In genomic region chr17:25472044-25472443, GRCm38 (mm10) we compare ENCODE assay signal across 11 mouse cellular contexts. TPM values are rescaled to one million over a fixed set of nuclear protein-coding genes. Genes with fewer than 3 reads are reported as not detected.
DNase-seq lines count a peak whose midpoint lies in the region; ATAC-seq lines count a peak whose summit lies in the region.
"Had no signal": no experiment of that assay in that cellular context is flagged by ENCODE, and none has a peak within 500 bp of the region (broad histone marks: within the 10 kb centered on the region; RNA-seq: fewer than 3 reads in every experiment).

No protein-coding gene starts in this region.

- H3K9me3 ChIP-seq in heart, embryonic 12.5 days (replicated peaks): no peaks in the 10 kb centered on the region
- no peaks in the 10 kb centered on the region for H3K9me3 ChIP-seq in midbrain, embryonic 15.5 days
- no peaks in the 10 kb centered on the region for H3K9me3 ChIP-seq in midbrain, embryonic 13.5 days
- H3K9me3 ChIP-seq in liver, embryonic 16.5 days (replicated peaks; ENCODE audit: control insufficient read depth, low read length): no peaks in the 10 kb centered on the region
- H3K9me3 ChIP-seq: embryonic facial prominence, embryonic 13.5 days had no signal

- no peak overlapping the region for H3K27ac ChIP-seq in heart, embryonic 12.5 days (ENCODE audit: poor library complexity, severe bottlenecking)
- no peak overlapping the region for H3K27ac ChIP-seq in midbrain, embryonic 15.5 days
- no peak overlapping the region for H3K27ac ChIP-seq in midbrain, embryonic 13.5 days
- H3K27ac ChIP-seq in liver, embryonic 16.5 days (ENCODE audit: low read length): no peak overlapping the region
- H3K27ac ChIP-seq: embryonic facial prominence, embryonic 13.5 days had no signal

- no peak for ATAC-seq in heart, embryonic 12.5 days (ENCODE audit: insufficient number of reproducible peaks, low FRiP score)
- no peak for ATAC-seq in midbrain, embryonic 15.5 days (replicated peaks)
- ATAC-seq in midbrain, embryonic 13.5 days: no peak
- peak; percentile 76 for ATAC-seq in liver, embryonic 16.5 days (ENCODE audit: low read depth)

- peak overlapping the region; percentile 57 for H3K4me2 ChIP-seq in heart, embryonic 12.5 days
- H3K4me2 ChIP-seq in midbrain, embryonic 15.5 days: peak overlapping the region; percentile 12; the same call in 1 of the 2 replicates
- no peak overlapping the region for H3K4me2 ChIP-seq in midbrain, embryonic 13.5 days (replicated peaks)
- peak overlapping the region; percentile 42 for H3K4me2 ChIP-seq in liver, embryonic 16.5 days (ENCODE audit: low read depth, low read length)
- H3K4me2 ChIP-seq: embryonic facial prominence, embryonic 13.5 days had no signal

- intact Hi-C loops in gastrocnemius, postnatal 36 days (cut with DNase I): no loop called here

- no peak overlapping the region for H3K9ac ChIP-seq in heart, embryonic 12.5 days
- H3K9ac ChIP-seq in midbrain, embryonic 15.5 days: no peak overlapping the region
- H3K9ac ChIP-seq in midbrain, embryonic 13.5 days (replicated peaks): no peak overlapping the region
- H3K9ac ChIP-seq in liver, embryonic 16.5 days (ENCODE audit: low read depth, low read length): no peak overlapping the region
- H3K9ac ChIP-seq: embryonic facial prominence, embryonic 13.5 days had no signal

- peaks cover 49% of the 10 kb centered on the region for H3K4me1 ChIP-seq in heart, embryonic 12.5 days (replicated peaks)
- H3K4me1 ChIP-seq in midbrain, embryonic 15.5 days: peaks cover 12% of the 10 kb centered on the region; the same call in 1 of the 2 replicates
- H3K4me1 ChIP-seq in midbrain, embryonic 13.5 days (replicated peaks): peaks cover 16% of the 10 kb centered on the region
- H3K4me1 ChIP-seq in liver, embryonic 16.5 days (ENCODE audit: control insufficient read depth, low read depth, low read length): peaks cover 3% of the 10 kb centered on the region; the same call in 1 of the 2 replicates

- DNase-seq in heart, postnatal 4 days: no peak
- DNase-seq in ZHBTc4 (ENCODE audit: low read depth, low spot score): peak; percentile 63
- no peak for DNase-seq in cerebellum, adult 11 months
- DNase-seq in gastrocnemius, postnatal 36 days: no peak
- DNase-seq: cerebellum, adult 9-11 months had no signal

- 35% methylated on average over 14 of the region's 14 CpGs for WGBS in heart, embryonic 12.5 days
- WGBS in midbrain, embryonic 15.5 days: 58% methylated on average over 14 of the region's 14 CpGs
- 64% methylated on average over 14 of the region's 14 CpGs for WGBS in midbrain, embryonic 13.5 days
- 36% methylated on average over 14 of the region's 14 CpGs for WGBS in liver, embryonic 16.5 days (ENCODE audit: insufficient replicate concordance)

- H3K27me3 ChIP-seq in heart, embryonic 12.5 days (replicated peaks): peaks cover 39% of the 10 kb centered on the region
- peaks cover 16% of the 10 kb centered on the region for H3K27me3 ChIP-seq in midbrain, embryonic 15.5 days (replicated peaks)
- H3K27me3 ChIP-seq in midbrain, embryonic 13.5 days: peaks cover 59% of the 10 kb centered on the region
- H3K27me3 ChIP-seq in liver, embryonic 16.5 days (ENCODE audit: control insufficient read depth, insufficient read depth, low read depth, low read length): no peaks in the 10 kb centered on the region; the same call in 1 of the 2 replicates

- H3K36me3 ChIP-seq in heart, embryonic 12.5 days: no peaks in the 10 kb centered on the region
- H3K36me3 ChIP-seq in midbrain, embryonic 15.5 days (replicated peaks): no peaks in the 10 kb centered on the region
- H3K36me3 ChIP-seq in midbrain, embryonic 13.5 days: no peaks in the 10 kb centered on the region
- H3K36me3 ChIP-seq in liver, embryonic 16.5 days (ENCODE audit: control insufficient read depth, insufficient read depth): no peaks in the 10 kb centered on the region
- H3K36me3 ChIP-seq: embryonic facial prominence, embryonic 13.5 days had no signal

- no peak overlapping the region for H3K4me3 ChIP-seq in heart, embryonic 12.5 days
- no peak overlapping the region for H3K4me3 ChIP-seq in midbrain, embryonic 15.5 days
- H3K4me3 ChIP-seq in midbrain, embryonic 13.5 days (replicated peaks): no peak overlapping the region
- H3K4me3 ChIP-seq in liver, embryonic 16.5 days (ENCODE audit: low read depth, low read length): 0 out of 2 replicates have a peak overlapping the region, but pooled peaks have one; percentile 6
- H3K4me3 ChIP-seq: embryonic facial prominence, embryonic 13.5 days had no signal

RNA-seq across cellular contexts. Expression of gene Tekt4, which starts 17.6 kb away (rescaled TPM):
- 0.45 and 0.54 TPM in 2 replicates for polyA plus RNA-seq in heart, embryonic 12.5 days (2016; fragmentation: Nextera tagmentation; extraction: Ambion mirVana)
- under 1 TPM in 1 of 2 experiments, not detected in 1; 0.26 TPM for total RNA-seq in heart, postnatal 4 days (2021)
- polyA plus RNA-seq in midbrain, embryonic 15.5 days (2015; fragmentation: Nextera tagmentation; extraction: Ambion mirVana): 1.2 TPM in 2 replicates
- polyA plus RNA-seq in midbrain, embryonic 13.5 days (2015; fragmentation: Nextera tagmentation; extraction: Ambion mirVana): 0.50 and 0.81 TPM in 2 replicates
- polyA plus RNA-seq in liver, embryonic 16.5 days (2015; fragmentation: Nextera tagmentation; extraction: Ambion mirVana): 0.05 and 0.07 TPM in 2 replicates
- total RNA-seq in gastrocnemius, postnatal 36 days (2021): not detected
- polyA plus RNA-seq: embryonic facial prominence, embryonic 13.5 days had no signal

RNA-seq across cellular contexts. Expression of gene Sstr5, which starts 25.0 kb away (rescaled TPM):
- polyA plus RNA-seq in heart, embryonic 12.5 days (2016; fragmentation: Nextera tagmentation; extraction: Ambion mirVana): 0.63 and 0.67 TPM in 2 replicates
- total RNA-seq in heart, postnatal 4 days (2021): not detected
- polyA plus RNA-seq in midbrain, embryonic 15.5 days (2015; fragmentation: Nextera tagmentation; extraction: Ambion mirVana): 0.32 and 0.98 TPM in 2 replicates
- 0.15 and 0.24 TPM in 2 replicates for polyA plus RNA-seq in midbrain, embryonic 13.5 days (2015; fragmentation: Nextera tagmentation; extraction: Ambion mirVana)
- not detected in 2 replicates for polyA plus RNA-seq in liver, embryonic 16.5 days (2015; fragmentation: Nextera tagmentation; extraction: Ambion mirVana)
- total RNA-seq in gastrocnemius, postnatal 36 days (2021): not detected
- polyA plus RNA-seq: urinary bladder, adult 2 months had no signal

RNA-seq across cellular contexts. Expression of gene Cacna1h, which starts 38.5 kb away (rescaled TPM):
- polyA plus RNA-seq in heart, embryonic 12.5 days (2016; fragmentation: Nextera tagmentation; extraction: Ambion mirVana): 13.5 and 16.3 TPM in 2 replicates
- total RNA-seq in heart, postnatal 4 days (2021): 10 to 100 TPM; 14.5 to 19.1 TPM
- 14.2 and 15.7 TPM in 2 replicates for polyA plus RNA-seq in midbrain, embryonic 15.5 days (2015; fragmentation: Nextera tagmentation; extraction: Ambion mirVana)
- 8.6 and 11.5 TPM in 2 replicates for polyA plus RNA-seq in midbrain, embryonic 13.5 days (2015; fragmentation: Nextera tagmentation; extraction: Ambion mirVana)
- 0.17 and 0.22 TPM in 2 replicates for polyA plus RNA-seq in liver, embryonic 16.5 days (2015; fragmentation: Nextera tagmentation; extraction: Ambion mirVana)
- total RNA-seq in gastrocnemius, postnatal 36 days (2021): 1 to 10 TPM in 1 of 2 experiments, under 1 TPM in 1; 0.94 to 1.2 TPM
